Mouse (Mus musculus): ENCODE data around the gene Rbm44.

The Rbm44 gene

GRCm38 (mm10) chr1:91179533-91180173 is 34.8 kb downstream of the Rbm44 start, which contains the start of gene Ramp1:
TSS of gene Ramp1 (plus strand) at chr1:91179822.
- peak; percentile 19 to 38 for DNase-seq

- DNase-seq = no peak
Observed at GRCm38 (mm10) chr1:91180174-91180565, 35.3 kb downstream of the Rbm44 start.

GRCm38 (mm10) chr1:91180723-91181122 is 35.8 kb downstream of the Rbm44 start:
- DNase-seq = peak in 1 of 2 experiments; percentile 21

- DNase-seq = no peak
Observed at GRCm38 (mm10) chr1:91181261-91181660, 36.4 kb downstream of the Rbm44 start.

GRCm38 (mm10) chr1:91181784-91182450 is 37.0 kb downstream of the Rbm44 start:
- no peak for DNase-seq

GRCm38 (mm10) chr1:91183305-91183704 is 38.4 kb downstream of the Rbm44 start:
- no peak for DNase-seq

- DNase-seq = no peak
Observed at GRCm38 (mm10) chr1:91186677-91187076, 41.8 kb downstream of the Rbm44 start.

GRCm38 (mm10) chr1:91187315-91187714 is 42.4 kb downstream of the Rbm44 start:
- no peak for DNase-seq

- no peak for DNase-seq
Observed at GRCm38 (mm10) chr1:91187786-91188640, 43.1 kb downstream of the Rbm44 start.

- no peak for DNase-seq
Observed at GRCm38 (mm10) chr1:91188851-91189460, 44.1 kb downstream of the Rbm44 start.

GRCm38 (mm10) chr1:91192184-91192583 is 47.3 kb downstream of the Rbm44 start:
- no peak for DNase-seq

- no peak for DNase-seq
Observed at GRCm38 (mm10) chr1:91193242-91193641, 48.4 kb downstream of the Rbm44 start.

GRCm38 (mm10) chr1:91193680-91194079 is 48.8 kb downstream of the Rbm44 start:
- no peak for DNase-seq

GRCm38 (mm10) chr1:91199793-91200192 is 54.9 kb downstream of the Rbm44 start:
- no peak for DNase-seq

- DNase-seq = no peak
Observed at GRCm38 (mm10) chr1:91201122-91201521, 56.2 kb downstream of the Rbm44 start.

- no peak for DNase-seq
Observed at GRCm38 (mm10) chr1:91204221-91204765, 59.4 kb downstream of the Rbm44 start.

GRCm38 (mm10) chr1:91205651-91206050 is 60.8 kb downstream of the Rbm44 start:
- DNase-seq = no peak

- DNase-seq = no peak
Observed at GRCm38 (mm10) chr1:91206336-91206735, 61.4 kb downstream of the Rbm44 start.

- no peak for DNase-seq
Observed at GRCm38 (mm10) chr1:91206873-91207272, 62.0 kb downstream of the Rbm44 start.

GRCm38 (mm10) chr1:91207334-91208074 is 62.6 kb downstream of the Rbm44 start:
- peak; percentile 51 to 62 for DNase-seq

GRCm38 (mm10) chr1:91209343-91209742 is 64.5 kb downstream of the Rbm44 start:
- DNase-seq = peak; percentile 25 to 36

GRCm38 (mm10) chr1:91209785-91210184 is 64.9 kb downstream of the Rbm44 start:
- DNase-seq = peak; percentile 54 to 71

Measured in cerebellum, postnatal 25 days (tissue).